In genomic region chr13:113815697-113816420, GRCm38 (mm10) we compare ENCODE assay signal across 8 mouse cellular contexts. TPM values are rescaled to one million over a fixed set of nuclear protein-coding genes. Genes with fewer than 3 reads are reported as not detected.
DNase-seq lines count a peak whose midpoint lies in the region; ATAC-seq lines count a peak whose summit lies in the region.

No protein-coding gene starts in this region.

- H3K4me2 ChIP-seq in liver, embryonic 16.5 days (ENCODE audit: low read depth, low read length): peak overlapping the region; percentile 45

- DNase-seq in layer of hippocampus, adult 11-12 months (ENCODE audit: low spot score): peak; percentile 27
- no peak for DNase-seq in layer of hippocampus, postnatal 10 days (ENCODE audit: low spot score in 2 of 2)
- DNase-seq in ZHBTc4 (ENCODE audit: low read depth, low spot score): peak; percentile 84
- no peak for DNase-seq in spleen, postnatal 36 days (ENCODE audit: low spot score in 2 of 2)
- DNase-seq in natural killer cell, adult 2 months (ENCODE audit: low spot score in 2 of 2): no peak
- no peak for DNase-seq in cerebellum, adult 18-20 months

- H3K9ac ChIP-seq in liver, embryonic 16.5 days (ENCODE audit: low read depth, low read length): 0 out of 2 replicates have a peak overlapping the region, but pooled peaks have one; percentile 4

- H3K27me3 ChIP-seq in erythroblast, embryonic 14.5 days (ENCODE audit: control insufficient read depth): no peaks in the 10 kb centered on the region
- H3K27me3 ChIP-seq in liver, embryonic 16.5 days (ENCODE audit: control insufficient read depth, insufficient read depth, low read depth, low read length): no peaks in the 10 kb centered on the region

- no peak overlapping the region for H3K27ac ChIP-seq in liver, embryonic 16.5 days (ENCODE audit: low read length)

- peaks cover 61% of the 10 kb centered on the region for H3K4me1 ChIP-seq in erythroblast, embryonic 14.5 days (ENCODE audit: control insufficient read depth)
- peaks cover 34% of the 10 kb centered on the region for H3K4me1 ChIP-seq in liver, embryonic 16.5 days (ENCODE audit: control insufficient read depth, low read depth, low read length)

- peak overlapping the region; percentile 42 for H3K4me3 ChIP-seq in erythroblast, embryonic 14.5 days (replicated peaks)
- no peak overlapping the region for H3K4me3 ChIP-seq in liver, embryonic 16.5 days (ENCODE audit: low read depth, low read length)

- peaks cover 9% of the 10 kb centered on the region for H3K36me3 ChIP-seq in erythroblast, embryonic 14.5 days (ENCODE audit: control insufficient read depth)
- no peaks in the 10 kb centered on the region for H3K36me3 ChIP-seq in liver, embryonic 16.5 days (ENCODE audit: control insufficient read depth, insufficient read depth)

- H3K9me3 ChIP-seq in erythroblast, embryonic 14.5 days (ENCODE audit: control insufficient read depth, low read length): no peaks in the 10 kb centered on the region
- no peaks in the 10 kb centered on the region for H3K9me3 ChIP-seq in liver, embryonic 16.5 days (replicated peaks; ENCODE audit: control insufficient read depth, low read length)

- peak; percentile 92 for ATAC-seq in liver, embryonic 16.5 days (ENCODE audit: low read depth)

- WGBS in liver, embryonic 16.5 days (ENCODE audit: insufficient replicate concordance): 45% methylated on average over 15 of the region's 15 CpGs

RNA-seq across cellular contexts. Expression of gene Arl15, which starts 21.6 kb away (rescaled TPM):
- 10 to 100 TPM; 50.5 to 53.9 TPM for total RNA-seq in layer of hippocampus, postnatal 10 days (2021)
- 0.06 TPM in 1 of 2 replicates, not detected in the other for polyA plus RNA-seq in erythroblast, embryonic 14.5 days (2012)
- 2.8 and 2.9 TPM in 2 replicates for polyA plus RNA-seq in liver, embryonic 16.5 days (2015; fragmentation: Nextera tagmentation; extraction: Ambion mirVana)

Comparison
In these comparisons a context has a peak if more than half of its experiments do, and no peak if none do; other contexts are left out.
1. DNase-seq: peak in layer of hippocampus, adult 11-12 months (single experiment) and ZHBTc4 (single experiment); none in layer of hippocampus, postnatal 10 days (0 of 2), spleen, postnatal 36 days (0 of 2), natural killer cell, adult 2 months (0 of 2) and cerebellum, adult 18-20 months (0 of 2).